Mouse (Mus musculus) kidney, postnatal 36 days (tissue): ENCODE measurements around the gene Cisd3.
A peak's percentile ranks its signal among the peaks of the same experiment; 100 is the strongest.
"Not testable (repeated sequence)": the region's sequence is repeated elsewhere in the genome, so short reads cannot be mapped to it uniquely, and the experiment has no call there.

ENCODE experiments used
- DNase-seq, 2 experiments: peaks; one replicate each; pipeline ENCODE4 v3.0.0; 2021 to 2022; ENCODE audit warnings: mixed read lengths in 2 of 2

Cisd3 gene

DNA sequence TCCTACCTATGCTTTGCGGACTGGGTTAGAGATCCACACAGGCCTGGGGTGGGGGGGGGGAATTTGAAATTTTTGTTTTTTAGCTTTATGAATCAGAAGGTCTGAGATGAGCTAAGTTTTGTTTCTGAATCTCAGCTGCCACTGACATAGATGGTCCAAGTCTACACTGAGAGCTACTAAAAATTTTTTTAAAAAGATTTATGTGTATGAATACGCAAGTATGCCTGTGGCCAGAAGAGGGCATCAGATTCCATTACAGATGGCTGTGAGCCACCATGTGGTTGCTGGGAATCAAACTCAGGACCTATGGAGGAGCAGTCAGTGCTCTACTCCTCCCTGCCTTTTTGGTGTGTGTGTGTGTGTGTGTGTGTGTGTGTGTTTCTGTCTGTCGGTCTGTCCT, 28.7 kb downstream of the Cisd3 start:
- DNase-seq, result no peak

- no peak for DNase-seq
Measured at GRCm38 (mm10) chr11:97714784-97715760, 29.4 kb downstream of the Cisd3 start.

GRCm38 (mm10) chr11:97716021-97716420, 30.4 kb downstream of the Cisd3 start:
- no peak for DNase-seq

DNA sequence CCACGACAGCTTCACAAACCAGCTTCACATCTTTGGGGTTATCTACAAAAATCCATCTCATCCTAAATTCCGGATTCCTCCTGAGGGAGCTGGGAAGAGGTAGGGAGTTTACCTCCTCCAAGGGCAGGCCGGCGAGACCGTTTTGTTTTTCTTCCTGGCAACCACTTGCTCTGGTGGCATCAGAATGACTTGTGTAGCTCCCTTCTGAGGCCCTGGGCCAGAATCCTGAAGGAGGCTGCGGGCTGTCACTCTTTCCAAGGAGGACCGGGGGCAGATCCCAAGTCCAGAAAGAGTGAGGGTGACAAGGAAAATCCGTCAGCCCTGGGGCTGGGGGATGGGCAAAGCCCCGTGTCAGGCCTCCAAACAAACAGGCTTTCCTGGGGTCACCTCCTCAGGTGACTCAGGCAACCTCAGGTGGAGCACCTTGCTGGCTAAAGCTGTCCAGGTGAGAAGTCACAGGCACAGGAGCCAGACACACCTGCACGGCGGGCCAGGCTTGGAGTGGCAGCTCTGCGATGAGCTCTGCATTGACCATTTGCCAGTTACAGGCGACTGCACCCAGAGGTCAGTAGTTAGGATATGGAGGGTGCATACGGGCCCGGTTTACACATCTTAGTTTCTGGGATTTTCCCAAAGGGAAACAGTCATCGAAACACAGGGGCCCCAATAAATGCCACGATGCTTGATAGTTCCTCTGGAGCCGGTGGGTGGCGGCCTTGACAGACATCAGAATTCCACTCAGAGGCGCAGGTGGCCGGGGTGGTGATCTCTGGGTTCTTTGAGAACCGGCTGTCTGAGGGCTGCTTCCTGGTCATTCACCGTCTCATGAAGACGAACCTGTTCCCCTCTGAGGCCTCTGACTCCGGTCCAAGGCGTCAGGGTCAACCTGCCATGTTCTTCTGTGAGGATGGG, 32.0 kb downstream of the Cisd3 start:
- no peak for DNase-seq

- DNase-seq, result peak in 1 of 2 experiments; percentile 25
Measured at GRCm38 (mm10) chr11:97718281-97718860, 32.7 kb downstream of the Cisd3 start.

GRCm38 (mm10) chr11:97719041-97719440, 33.4 kb downstream of the Cisd3 start:
- DNase-seq, result no peak

GRCm38 (mm10) chr11:97721338-97721737, 35.7 kb downstream of the Cisd3 start:
- no peak for DNase-seq

DNA sequence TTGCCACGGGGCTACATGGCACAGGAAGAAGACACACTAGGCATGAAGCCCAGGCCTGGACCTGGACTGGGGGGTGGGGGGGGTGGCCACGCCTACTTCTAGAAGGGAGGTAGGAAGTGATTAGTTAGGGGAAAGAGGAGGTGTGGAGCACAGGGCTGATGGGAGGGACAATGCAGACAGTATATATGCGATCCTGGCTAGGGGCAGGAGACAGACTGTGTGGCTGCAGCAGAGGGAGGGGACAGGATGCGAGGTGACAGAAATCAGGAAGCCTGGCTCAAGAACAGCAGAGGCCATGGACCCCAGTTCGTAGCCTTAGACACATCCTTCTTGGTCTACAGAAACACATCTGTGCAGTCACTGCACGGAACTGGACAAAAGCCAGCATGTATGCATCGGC, 38.1 kb downstream of the Cisd3 start:
- peak in 1 of 2 experiments; percentile 13 for DNase-seq

GRCm38 (mm10) chr11:97728311-97728710, 42.7 kb downstream of the Cisd3 start:
- peak in 1 of 2 experiments; percentile 32 for DNase-seq

DNA sequence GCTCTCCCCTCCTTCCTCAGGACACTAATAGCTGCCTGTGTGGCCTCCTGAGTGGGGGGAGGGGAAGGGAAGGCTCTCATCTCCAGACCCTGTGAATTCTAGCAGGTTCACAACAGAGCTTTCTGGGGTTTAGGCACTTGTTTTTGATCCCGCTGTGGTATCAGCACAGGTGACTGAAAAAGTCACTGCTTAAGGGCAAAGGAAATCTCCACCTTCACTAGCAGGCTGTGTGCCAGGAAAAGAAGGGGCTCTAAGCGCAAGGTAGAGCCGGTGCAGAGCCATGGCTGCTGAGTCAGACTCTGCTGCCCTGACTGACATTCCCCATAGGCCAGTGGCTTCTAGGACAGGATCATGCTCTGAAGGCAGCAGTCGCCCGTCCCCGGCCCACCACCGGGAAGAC, 43.1 kb downstream of the Cisd3 start:
- DNase-seq, result no peak

GRCm38 (mm10) chr11:97733689-97734088, 48.1 kb downstream of the Cisd3 start:
- DNase-seq, result no peak

- not testable (repeated sequence) for DNase-seq
Measured at GRCm38 (mm10) chr11:97734810-97735209, 49.2 kb downstream of the Cisd3 start.

- no peak for DNase-seq
Measured at GRCm38 (mm10) chr11:97736645-97737044, 51.0 kb downstream of the Cisd3 start.

- no peak for DNase-seq
Measured at GRCm38 (mm10) chr11:97737600-97737999, 52.0 kb downstream of the Cisd3 start.
